Mouse (Mus musculus): ENCODE data around the gene Olfr960. TPM values are rescaled to one million over a fixed set of nuclear protein-coding genes. Genes with fewer than 3 reads are reported as not detected.

The Olfr960 gene
- not detected for total RNA-seq (2021)
- long read RNA-seq, experiment 1, result 0 reads
- long read RNA-seq, experiment 2, result 0 reads

GRCm38 (mm10) chr9:39621073-39621472, at the start of gene Olfr960:
Gene Olfr960, plus strand, starts transcription at chr9:39621373.
- DNase-seq, result no peak

GRCm38 (mm10) chr9:39575469-39575868, 45.7 kb upstream of the Olfr960 start, which contains the start of gene Olfr959:
Gene Olfr959, minus strand, starts transcription at chr9:39575569.
- no peak for DNase-seq

- DNase-seq, result no peak
Measured at GRCm38 (mm10) chr9:39577050-39577449, 44.1 kb upstream of the Olfr960 start.

DNA sequence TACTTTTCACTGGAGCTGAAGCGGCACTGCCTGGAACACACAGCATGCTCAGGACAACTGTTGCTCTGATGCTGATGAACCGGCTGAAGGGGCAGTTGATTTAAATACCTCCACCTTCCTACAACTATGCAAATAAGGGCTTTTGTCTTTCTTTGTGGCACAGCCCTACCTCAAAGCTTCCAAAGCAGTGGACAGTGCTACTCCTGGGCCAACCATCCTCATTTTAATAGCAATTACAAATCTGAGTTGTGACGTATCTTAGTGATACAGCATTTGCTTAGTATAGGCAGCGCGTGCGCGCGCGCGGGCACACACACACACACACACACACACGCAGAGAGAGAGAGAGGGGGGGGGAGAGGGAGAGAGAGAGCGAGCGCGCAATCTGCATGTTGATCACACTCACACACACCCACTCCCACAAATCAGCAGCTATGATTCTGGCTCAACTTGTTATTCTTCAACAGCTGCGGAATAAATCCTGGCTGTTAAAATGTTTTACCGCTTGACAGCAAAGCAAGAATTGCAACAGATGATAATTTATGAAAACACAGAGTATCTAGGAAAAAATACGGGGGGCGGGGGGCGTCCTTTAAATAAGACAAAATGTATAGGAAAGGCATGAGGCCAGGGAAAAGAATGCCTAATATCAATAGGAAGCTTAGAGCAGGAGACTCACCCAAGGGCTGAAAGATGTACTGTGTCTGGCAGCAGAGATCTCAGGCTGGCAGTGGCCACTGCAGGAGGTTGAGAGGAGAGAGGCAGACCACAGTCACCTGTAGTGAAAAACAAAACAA, 18.4 kb upstream of the Olfr960 start:
- no peak for DNase-seq

DNA sequence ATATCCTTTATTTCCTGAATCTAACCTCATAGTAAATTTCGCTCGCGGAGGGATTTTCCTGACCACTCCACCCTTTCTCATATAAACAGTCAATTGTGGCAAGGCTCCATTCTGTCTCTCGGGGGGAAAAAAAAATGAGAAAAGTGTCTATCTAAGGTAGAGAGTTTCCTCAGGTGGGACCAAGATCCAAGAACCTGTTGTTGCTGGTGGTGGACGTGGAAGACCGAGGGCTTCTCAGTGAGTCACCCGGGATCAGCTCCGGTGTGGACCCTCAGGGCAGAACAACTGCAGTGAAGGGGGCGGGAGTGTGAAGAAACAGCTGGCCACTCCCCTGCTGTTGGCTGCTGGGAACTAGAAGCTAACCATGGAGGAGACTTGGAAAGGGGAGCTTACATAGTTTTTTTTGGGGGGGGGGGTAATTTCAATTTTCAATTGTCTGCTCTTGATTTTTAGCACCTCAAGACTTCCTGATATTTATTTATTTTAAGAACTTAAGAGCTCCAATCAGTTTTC, 17.8 kb upstream of the Olfr960 start:
- no peak for DNase-seq

GRCm38 (mm10) chr9:39603999-39604453, 17.1 kb upstream of the Olfr960 start, which contains the start of gene AW551984:
Gene AW551984, minus strand, starts transcription at chr9:39604403.
- no peak for DNase-seq

DNA sequence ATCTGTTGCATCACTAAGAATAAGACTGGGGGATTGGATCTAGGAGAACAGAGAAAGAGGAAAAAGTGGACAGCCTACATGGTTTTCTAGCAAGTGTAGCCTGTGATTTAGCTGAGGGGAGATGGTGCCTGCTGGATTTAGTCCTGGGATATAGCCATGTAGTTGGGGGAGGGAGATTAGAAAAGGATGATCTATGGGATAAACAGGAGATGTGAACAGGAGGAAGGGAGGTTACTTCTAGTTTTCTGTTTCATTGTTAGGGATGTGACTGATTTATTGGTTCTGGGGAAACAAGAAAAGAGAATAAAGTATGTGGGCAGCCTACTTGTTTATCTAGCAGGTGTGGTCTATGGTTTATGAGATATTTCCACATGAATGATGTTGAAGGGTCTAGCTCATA, 12.7 kb upstream of the Olfr960 start:
- no peak for DNase-seq

- DNase-seq, result no peak
Measured at GRCm38 (mm10) chr9:39610355-39610754, 10.8 kb upstream of the Olfr960 start, which contains the start of gene Olfr148. Gene Olfr148, plus strand, starts transcription at chr9:39610655.

DNA sequence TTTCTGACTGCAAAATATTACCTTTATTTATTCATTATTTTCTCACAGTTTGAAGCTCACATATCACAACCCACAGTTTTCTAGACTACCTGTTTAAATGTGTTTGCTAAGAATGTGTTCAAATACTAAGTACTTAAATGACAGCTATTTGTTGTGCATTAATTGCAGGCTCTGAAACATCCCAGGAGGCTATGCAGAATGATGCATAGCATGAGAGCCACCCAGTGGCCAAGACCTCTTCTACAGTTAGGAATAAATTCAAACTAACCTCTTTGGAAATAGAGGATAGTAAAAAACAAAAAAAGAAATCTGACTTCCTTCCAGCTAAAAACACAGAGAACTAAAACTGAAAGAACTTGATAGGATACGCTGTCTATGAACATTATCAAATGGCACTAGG, 9.2 kb upstream of the Olfr960 start:
- peak in 1 of 2 experiments; percentile 7 for DNase-seq

- no peak for DNase-seq
Measured at GRCm38 (mm10) chr9:39623783-39624182, 2.6 kb downstream of the Olfr960 start.

DNA sequence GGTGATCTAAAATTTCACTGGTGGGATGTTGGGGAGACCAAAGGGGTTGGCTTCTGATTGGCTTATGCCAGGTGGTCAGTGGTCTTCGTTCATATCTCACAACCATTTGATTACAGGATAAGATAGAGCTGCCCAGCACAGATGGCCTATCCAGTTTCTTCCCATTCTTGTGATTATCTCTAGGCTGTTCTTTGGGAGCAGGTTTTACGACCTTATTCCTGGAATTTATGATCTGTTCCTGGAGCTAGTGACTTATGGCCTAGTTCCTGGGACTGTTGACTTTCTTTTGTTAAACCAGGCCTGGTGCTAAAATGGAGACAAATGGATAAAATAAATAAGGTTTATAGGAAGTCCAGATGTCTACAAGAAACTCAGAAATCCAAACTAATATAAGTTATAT, 3.5 kb downstream of the Olfr960 start:
- no peak for DNase-seq

DNA sequence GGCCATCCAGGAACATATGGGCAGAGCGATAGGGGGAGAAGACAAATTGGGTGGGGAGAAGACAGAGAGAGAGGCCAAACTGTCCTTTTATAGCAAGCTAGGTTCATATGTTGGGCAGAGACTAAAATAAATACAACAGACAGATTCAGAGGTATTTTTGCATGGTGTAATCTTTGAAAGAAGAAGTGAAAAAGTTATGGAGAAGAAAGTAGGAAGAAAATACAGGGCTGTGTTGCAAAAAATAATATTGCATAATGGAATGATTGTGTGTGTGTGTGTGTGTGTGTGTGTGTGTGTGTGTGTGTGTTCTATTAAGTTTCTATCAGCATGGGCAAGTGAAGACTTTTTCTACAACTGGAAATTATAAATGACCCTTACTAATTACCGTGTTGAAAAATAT, 7.9 kb downstream of the Olfr960 start:
- DNase-seq, result no peak

DNA sequence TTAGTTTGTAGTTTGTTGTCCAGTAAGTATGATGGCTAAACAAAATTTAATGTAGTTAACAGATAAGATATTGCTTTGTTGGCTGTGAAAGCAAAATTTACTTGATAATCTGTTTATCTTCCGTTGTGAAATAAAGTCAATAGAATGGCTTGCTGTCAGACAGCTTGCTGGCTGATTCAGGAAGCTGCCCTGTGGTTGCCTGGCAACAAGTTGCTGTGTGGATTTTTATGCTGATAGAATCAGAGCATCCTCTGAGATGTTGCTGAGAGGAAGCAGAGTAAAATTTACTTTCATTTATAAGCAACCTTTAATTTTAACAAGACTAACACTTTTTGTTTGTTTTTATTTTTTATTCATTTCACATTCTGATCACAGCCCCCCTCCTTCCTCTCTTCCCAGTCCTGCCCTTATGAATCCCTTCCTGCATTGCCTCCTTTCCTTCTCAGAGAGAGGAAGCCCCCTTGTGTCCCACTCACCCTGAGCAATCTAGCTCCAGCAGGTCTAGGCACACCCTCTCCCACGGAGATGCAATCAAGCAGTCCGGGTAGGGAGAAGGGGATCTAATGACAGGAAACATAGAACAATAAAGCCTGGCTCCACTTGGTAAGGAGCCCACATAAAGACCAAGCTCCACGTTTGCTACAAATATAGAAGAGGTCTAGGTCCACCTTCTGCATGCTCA, 12.9 kb downstream of the Olfr960 start:
- DNase-seq, result no peak

- no peak for DNase-seq
Measured at GRCm38 (mm10) chr9:39644785-39645184, 23.6 kb downstream of the Olfr960 start, which contains the start of gene Olfr961. Gene Olfr961, plus strand, starts transcription at chr9:39645085.

DNA sequence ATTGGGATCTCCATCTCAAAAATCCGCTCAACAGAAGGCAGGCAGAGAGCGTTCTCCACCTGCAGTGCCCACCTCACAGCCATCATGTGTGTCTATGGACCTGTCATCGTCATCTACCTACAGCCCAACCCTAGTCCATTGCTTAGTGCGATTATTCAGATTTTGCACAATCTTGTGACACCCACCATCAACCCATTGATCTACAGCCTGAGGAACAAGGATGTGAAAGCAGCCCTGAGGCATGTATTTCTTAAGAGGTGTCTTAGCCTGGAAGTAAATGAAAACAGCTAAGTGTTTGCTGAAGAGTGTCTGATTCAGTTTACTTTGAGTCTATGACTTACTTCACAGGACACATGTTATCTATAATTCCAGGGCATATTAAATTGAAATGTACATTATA, 26.2 kb downstream of the Olfr960 start:
- no peak for DNase-seq

GRCm38 (mm10) chr9:39654756-39655396, 33.7 kb downstream of the Olfr960 start:
- DNase-seq, result no peak

DNA sequence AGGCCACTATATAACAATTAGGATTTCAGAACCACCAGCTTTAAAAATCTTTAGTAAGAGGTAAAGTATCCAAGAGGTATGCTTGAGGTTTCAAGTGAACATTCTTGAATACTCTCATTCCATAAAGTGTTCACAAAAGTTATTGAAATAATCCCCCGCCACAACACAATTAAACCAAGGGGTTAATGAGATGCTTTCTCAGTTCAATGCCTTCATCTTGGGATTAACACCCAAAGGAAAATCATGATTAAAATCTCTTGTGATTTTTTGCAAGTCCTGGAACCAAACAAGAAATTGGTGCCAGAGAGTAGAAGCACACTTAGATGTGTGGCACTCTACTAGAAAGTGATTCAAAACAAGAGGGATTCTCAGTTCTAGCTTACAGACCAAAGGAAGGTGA, 45.7 kb downstream of the Olfr960 start, which contains the start of gene Olfr963:
Olfr963 (plus strand) TSS at position 301 of the 400 bp plus-strand sequence.
- DNase-seq, result no peak

GRCm38 (mm10) chr9:39669723-39670122, 48.5 kb downstream of the Olfr960 start:
- no peak for DNase-seq

All from adrenal gland, postnatal 36 days (tissue).